Mouse (Mus musculus) testis, adult 2 months (tissue): ENCODE data around the gene Magi1. TPM values are rescaled to one million over a fixed set of nuclear protein-coding genes. Genes with fewer than 3 reads are reported as not detected.

Experiments used
- H3K27ac ChIP-seq: fragments of 200-500 bp; 2 replicates; pipeline ENCODE4 v1.5.1; 2012; ENCODE audit warnings: low read depth, low read length; ENCODE audit not compliant: control insufficient read depth, insufficient read depth
- H3K27me3 ChIP-seq: fragments of 200-500 bp; 2 replicates; pipeline ENCODE4 v1.6.1; 2012; ENCODE audit warnings: mild to moderate bottlenecking, low read length, moderate library complexity; ENCODE audit not compliant: control insufficient read depth, insufficient read depth
- H3K36me3 ChIP-seq: fragments of 200-500 bp; 2 replicates; pipeline ENCODE4 v1.6.1; 2012; ENCODE audit warnings: mild to moderate bottlenecking, low read length; ENCODE audit not compliant: control insufficient read depth, insufficient read depth
- H3K4me1 ChIP-seq: fragments of 200-500 bp; 2 replicates; pipeline ENCODE4 v1.6.1; 2012; ENCODE audit warnings: low read length; ENCODE audit not compliant: control insufficient read depth, insufficient read depth
- H3K4me3 ChIP-seq: fragments of 200-500 bp; 2 replicates; pipeline ENCODE4 v1.5.1; 2012; ENCODE audit warnings: low read depth, mild to moderate bottlenecking, low read length, moderate library complexity, mixed read lengths; ENCODE audit not compliant: control insufficient read depth
- CTCF ChIP-seq: fragments of 200-500 bp; IDR thresholded peaks from 2 replicates; pipeline ENCODE4 v1.5.1; 2012; ENCODE audit warnings: low read depth, mild to moderate bottlenecking, inconsistent platforms, low read length, moderate library complexity; ENCODE audit not compliant: control insufficient read depth, insufficient read depth, insufficient replicate concordance
- POLR2A ChIP-seq: fragments of 200-500 bp; IDR thresholded peaks from 2 replicates; pipeline ENCODE4 v1.6.1; 2012; ENCODE audit warnings: low read depth, mild to moderate bottlenecking, inconsistent platforms, low read length, moderate library complexity; ENCODE audit not compliant: control insufficient read depth
- polyA plus RNA-seq: library from polyadenylated mRNA; depleted of rRNA; stranded (reverse); fragments of >200 nt; gene quantifications from 2 replicates; pipeline ENCODE4 v1.2.3, GENCODE M21; 2012

Magi1 gene
- polyA plus RNA-seq, 1 experiment: 11.1 TPM

GRCm38 (mm10) chr6:94218076-94218475, 65.6 kb downstream of the Magi1 start:
- no peak overlapping the region for H3K4me3 ChIP-seq
- H3K27ac ChIP-seq: no peak overlapping the region
- no peaks in the 10 kb centered on the region for H3K27me3 ChIP-seq
- no peaks in the 10 kb centered on the region for H3K4me1 ChIP-seq
- H3K36me3 ChIP-seq: no peaks in the 10 kb centered on the region
- TF ChIP-seq POLR2A (no peak), CTCF (no peak)

DNA sequence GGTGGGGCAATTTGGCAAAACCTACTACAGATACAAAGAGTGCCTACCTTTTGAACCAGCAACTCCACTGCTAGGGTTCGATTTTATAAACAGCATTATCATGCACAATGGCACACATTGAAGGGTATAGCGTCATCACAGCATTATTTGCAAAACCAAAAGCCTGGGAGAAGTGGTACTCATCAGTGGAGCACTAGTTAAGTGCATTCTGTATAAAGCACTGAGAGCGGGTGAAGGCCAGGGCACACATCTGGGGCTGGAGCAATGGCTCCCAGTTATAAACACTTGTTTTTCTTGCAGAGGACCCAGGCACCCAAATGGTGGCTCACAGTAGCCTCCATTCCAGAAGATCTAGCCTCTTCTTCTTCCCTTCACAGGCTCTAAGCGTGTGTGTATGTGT, 67.9 kb downstream of the Magi1 start:
- Histone ChIP-seq H3K4me3 (no peak overlapping the region), H3K36me3 (no peaks in the 10 kb centered on the region), H3K27me3 (no peaks in the 10 kb centered on the region), H3K4me1 (no peaks in the 10 kb centered on the region), H3K27ac (no peak overlapping the region)
- TF ChIP-seq POLR2A: no peak
- TF ChIP-seq CTCF: no peak

DNA sequence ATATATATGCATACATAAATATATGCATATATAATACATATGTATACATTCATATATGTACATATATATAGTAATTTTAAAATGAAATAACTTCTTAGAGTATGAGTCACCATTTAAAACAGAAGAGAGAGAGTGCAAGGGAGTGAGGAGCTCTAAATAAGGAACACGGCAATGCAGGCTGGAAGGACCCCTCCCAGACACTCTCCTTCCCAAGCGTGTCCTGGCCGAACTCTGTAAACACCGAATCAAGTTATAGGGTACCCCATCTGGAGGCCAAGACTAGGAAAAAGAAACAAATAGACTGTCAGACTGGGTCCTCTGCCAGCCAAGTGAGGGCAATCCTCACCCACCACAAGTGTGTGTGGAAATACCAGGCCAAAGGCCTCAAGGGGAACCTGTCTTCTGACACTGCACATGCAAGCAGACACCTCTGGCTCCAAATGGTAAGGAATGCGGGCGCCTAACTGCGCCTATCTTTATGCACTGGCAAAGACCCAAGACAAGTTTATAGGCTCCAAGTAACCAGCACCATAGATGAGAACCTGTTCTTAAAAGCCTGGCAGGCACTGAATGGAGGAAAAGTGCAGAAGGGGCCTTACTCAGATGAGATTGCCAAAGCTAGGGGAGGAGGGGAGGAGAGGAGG, 68.7 kb downstream of the Magi1 start:
- no peak overlapping the region for H3K27ac ChIP-seq
- H3K4me3 ChIP-seq: no peak overlapping the region
- no peaks in the 10 kb centered on the region for H3K4me1 ChIP-seq
- H3K36me3 ChIP-seq: no peaks in the 10 kb centered on the region
- no peaks in the 10 kb centered on the region for H3K27me3 ChIP-seq
- TF ChIP-seq POLR2A: no peak
- TF ChIP-seq CTCF: no peak

GRCm38 (mm10) chr6:94205926-94206325, 77.8 kb downstream of the Magi1 start:
- TF ChIP-seq POLR2A (no peak), CTCF (no peak)
- Histone ChIP-seq H3K4me3 (no peak overlapping the region), H3K36me3 (no peaks in the 10 kb centered on the region), H3K4me1 (no peaks in the 10 kb centered on the region; the same call in 1 of the 2 replicates), H3K27ac (no peak overlapping the region), H3K27me3 (no peaks in the 10 kb centered on the region)

DNA sequence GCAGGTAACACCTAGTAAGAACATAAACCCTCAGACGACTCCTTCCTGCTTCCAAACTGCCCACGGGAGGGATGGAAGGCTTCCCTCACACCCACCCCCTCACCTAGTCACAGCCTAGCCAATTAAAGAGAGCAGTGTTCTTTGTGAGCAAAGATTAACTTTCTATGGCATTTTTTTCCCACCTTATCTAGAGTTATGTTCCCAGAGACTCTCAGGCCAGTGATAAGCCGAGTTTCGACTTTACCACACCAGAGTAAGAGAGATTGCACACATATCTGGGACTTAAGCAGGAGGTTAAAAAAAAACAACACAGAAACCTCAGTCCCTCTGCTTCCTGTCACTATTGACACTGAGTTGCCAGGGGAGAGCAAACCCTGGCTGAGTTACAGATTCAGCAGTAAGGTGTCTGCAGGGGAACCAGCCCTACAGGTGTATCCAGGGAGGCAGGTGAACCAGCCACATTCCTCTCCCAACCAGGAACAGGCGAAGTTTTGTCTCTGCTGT, 80.0 kb downstream of the Magi1 start:
- no peak overlapping the region for H3K27ac ChIP-seq
- no peak overlapping the region for H3K4me3 ChIP-seq
- TF ChIP-seq CTCF (no peak), POLR2A (no peak)
- no peaks in the 10 kb centered on the region; the same call in 1 of the 2 replicates for H3K4me1 ChIP-seq
- no peaks in the 10 kb centered on the region for H3K27me3 ChIP-seq
- no peaks in the 10 kb centered on the region for H3K36me3 ChIP-seq

GRCm38 (mm10) chr6:94201940-94202339, 81.8 kb downstream of the Magi1 start:
- no peaks in the 10 kb centered on the region for H3K36me3 ChIP-seq
- TF ChIP-seq CTCF: no peak
- no peak for TF ChIP-seq POLR2A
- no peak overlapping the region for H3K27ac ChIP-seq
- no peaks in the 10 kb centered on the region; the same call in 1 of the 2 replicates for H3K4me1 ChIP-seq
- no peaks in the 10 kb centered on the region for H3K27me3 ChIP-seq
- H3K4me3 ChIP-seq: no peak overlapping the region

- no peak for TF ChIP-seq POLR2A
- no peak for TF ChIP-seq CTCF
- H3K4me3 ChIP-seq: no peak overlapping the region
These were observed 82.8 kb downstream of the Magi1 start for GRCm38 (mm10) chr6:94200910-94201309.

More at GRCm38 (mm10) chr6:94200910-94201309, 82.8 kb downstream of the Magi1 start:
- Histone ChIP-seq H3K36me3 (no peaks in the 10 kb centered on the region), H3K4me1 (no peaks in the 10 kb centered on the region; the same call in 1 of the 2 replicates), H3K27ac (no peak overlapping the region), H3K27me3 (no peaks in the 10 kb centered on the region)
